Mouse (Mus musculus) inflammation-experienced regulatory T-cells (primary cell): Measurements from ENCODE around the gene Rdh13. TPM values are rescaled to one million over a fixed set of nuclear protein-coding genes. Genes with fewer than 3 reads are reported as not detected.

ENCODE experiments used
- polyA plus RNA-seq, 2 experiments: library from polyadenylated mRNA; unstranded; fragments of 100-300 nt; shearing (Covaris generic); gene quantifications; one replicate each; pipeline ENCODE4 v1.2.1; 2017

Gene Rdh13
- 1 to 10 TPM; 4.3 to 6.8 TPM for polyA plus RNA-seq

GRCm38 (mm10) chr7:4445216-4445791 lies at the start of gene Rdh13:
Rdh13 (minus strand) TSS chr7:4445649.

GRCm38 (mm10) chr7:4460576-4461434 lies 15.4 kb upstream of the Rdh13 start, which contains the start of gene Eps8l1:
Eps8l1 (plus strand) TSS chr7:4460674.

GRCm38 (mm10) chr7:4397730-4398129 lies 47.7 kb downstream of the Rdh13 start, which contains the start of gene Gp6:
Gp6 (minus strand) TSS chr7:4397744.

Other genes with a start within 250 kb of the Rdh13 start
- 1 to 10 TPM in 1 of 2 experiments, not detected in 1; 1.6 TPM for gene Lilra5, start 207.9 kb downstream of the Rdh13 start, polyA plus RNA-seq
- under 1 TPM in 1 of 2 experiments, not detected in 1; 0.32 TPM for gene Ncr1, start 107.9 kb downstream of the Rdh13 start, polyA plus RNA-seq
- gene Gp6, start 47.9 kb downstream of the Rdh13 start, polyA plus RNA-seq: under 1 TPM in 1 of 2 experiments, not detected in 1; 0.42 TPM
- gene Eps8l1, start 15.0 kb upstream of the Rdh13 start, polyA plus RNA-seq: 10 to 100 TPM in 1 of 2 experiments, 1 to 10 TPM in 1; 6.2 to 30.5 TPM
- gene Ppp1r12c, start 56.0 kb upstream of the Rdh13 start, polyA plus RNA-seq: 100 to 1,000 TPM; 147 to 198 TPM
- gene Tnnt1, start 70.7 kb upstream of the Rdh13 start, polyA plus RNA-seq: 1 to 10 TPM; 4.1 to 9.6 TPM
- 1 to 10 TPM in 1 of 2 experiments, not detected in 1; 5.5 TPM for gene Tnni3, start 78.6 kb upstream of the Rdh13 start, polyA plus RNA-seq
- gene Dnaaf3, start 86.8 kb upstream of the Rdh13 start, polyA plus RNA-seq: 1 to 10 TPM in 1 of 2 experiments, not detected in 1; 2.6 TPM
- 1 to 10 TPM in 1 of 2 experiments, under 1 TPM in 1; 0.53 to 1.3 TPM for gene Syt5, start 101.9 kb upstream of the Rdh13 start, polyA plus RNA-seq
- 1 to 10 TPM in 1 of 2 experiments, not detected in 1; 1.1 TPM for gene Ptprh, start 158.4 kb upstream of the Rdh13 start, polyA plus RNA-seq
- 10 to 100 TPM; 12.1 to 12.7 TPM for gene Tmem86b, start 185.8 kb upstream of the Rdh13 start, polyA plus RNA-seq
- 100 to 1,000 TPM; 275 to 316 TPM for gene Ppp6r1, start 213.4 kb upstream of the Rdh13 start, polyA plus RNA-seq
- gene Hspbp1, start 239.4 kb upstream of the Rdh13 start, polyA plus RNA-seq: 10 to 100 TPM; 62.6 to 74.0 TPM
- under 1 TPM in 1 of 2 experiments, not detected in 1; 0.64 TPM for gene Brsk1, start 245.0 kb upstream of the Rdh13 start, polyA plus RNA-seq